Mouse (Mus musculus) midbrain, embryonic 14.5 days (tissue): ENCODE measurements around the gene Dlg1. TPM values are rescaled to one million over a fixed set of nuclear protein-coding genes. Genes with fewer than 3 reads are reported as not detected.
A peak's percentile ranks its signal among the peaks of the same experiment; 100 is the strongest.

Experiments used
- ATAC-seq: fragments of 200-750 bp; cut with Nextera tagmentation; 2 replicates; pipeline ENCODE4 v1.8.0; 2017; ENCODE audit warnings: moderate number of reproducible peaks, moderate library complexity; ENCODE audit not compliant: low FRiP score, low TSS enrichment
- DNase-seq: peaks from one replicate; pipeline ENCODE4 v3.0.0-alpha.2; 2015
- H3K27ac ChIP-seq: fragments of 300-500 bp; sonication (generic); replicated peaks from 2 replicates; pipeline ENCODE4 v1.5.1; 2014; ENCODE audit warnings: mild to moderate bottlenecking, low read depth, low read length, moderate library complexity
- H3K27me3 ChIP-seq: fragments of 300-500 bp; sonication (generic); 2 replicates; pipeline ENCODE4 v1.6.1; 2014; ENCODE audit warnings: low read length, control low read depth, mixed read lengths; ENCODE audit not compliant: control insufficient read depth, insufficient read depth
- H3K36me3 ChIP-seq: fragments of 300-500 bp; sonication (generic); 2 replicates; pipeline ENCODE4 v1.6.1; 2014; ENCODE audit warnings: low read length, control low read depth; ENCODE audit not compliant: control insufficient read depth, insufficient read depth
- H3K4me1 ChIP-seq: fragments of 300-500 bp; sonication (generic); 2 replicates; pipeline ENCODE4 v1.6.1; 2014; ENCODE audit warnings: mild to moderate bottlenecking, antibody characterized with exemption, low read length, control low read depth; ENCODE audit not compliant: control insufficient read depth, insufficient read depth
- H3K4me2 ChIP-seq: fragments of 300-500 bp; sonication (generic); 2 replicates; pipeline ENCODE4 v1.6.1; 2014; ENCODE audit warnings: mild to moderate bottlenecking, low read length, moderate library complexity
- H3K4me3 ChIP-seq: fragments of 300-500 bp; sonication (generic); replicated peaks from 2 replicates; pipeline ENCODE4 v1.5.1; 2014; ENCODE audit warnings: low read depth, low read length
- H3K9ac ChIP-seq: fragments of 300-500 bp; sonication (generic); replicated peaks from 2 replicates; pipeline ENCODE4 v1.6.1; 2014; ENCODE audit warnings: mild to moderate bottlenecking, low read length, moderate library complexity
- H3K9me3 ChIP-seq: fragments of 300-500 bp; sonication (generic); 2 replicates; pipeline ENCODE4 v1.6.1; 2016; ENCODE audit warnings: low read length, control low read depth, mixed read lengths; ENCODE audit not compliant: control insufficient read depth
- WGBS: fragments of 180-500 bp; shearing (Covaris S2); extraction: QIAGEN DNeasy Blood & Tissue Kit; methylation state at CpG from one replicate; pipeline ENCODE4 v1.1.7; 2014; 5-methylcytosine and 5-hydroxymethylcytosine counted together
- polyA plus RNA-seq: library from polyadenylated mRNA; unstranded; fragments of >200 nt; fragmentation: Nextera tagmentation; extraction: Ambion mirVana; gene quantifications from 2 replicates; pipeline ENCODE4 v1.2.1, GENCODE M21; 2014

The Dlg1 gene
- polyA plus RNA-seq, 1 experiment from 2014 or later = 13.2 TPM

GRCm38 (mm10) chr16:31901886-31902285 lies 238.6 kb downstream of the Dlg1 start:
- no peak overlapping the region for H3K4me2 ChIP-seq
- H3K9ac ChIP-seq = no peak overlapping the region
- peaks cover 3% of the 10 kb centered on the region; the same call in 1 of the 2 replicates for H3K9me3 ChIP-seq
- H3K4me1 ChIP-seq = peaks cover 26% of the 10 kb centered on the region
- no peak overlapping the region for H3K4me3 ChIP-seq
- 94% methylated on average over 1 of the region's 1 CpGs for WGBS
- ATAC-seq (no peak), DNase-seq (no peak)
- H3K27me3 ChIP-seq = no peaks in the 10 kb centered on the region
- no peak overlapping the region for H3K27ac ChIP-seq
- H3K36me3 ChIP-seq = no peaks in the 10 kb centered on the region

- Histone ChIP-seq H3K27me3 (no peaks in the 10 kb centered on the region), H3K9me3 (peaks cover 3% of the 10 kb centered on the region; the same call in 1 of the 2 replicates), H3K4me3 (no peak overlapping the region), H3K36me3 (no peaks in the 10 kb centered on the region), H3K27ac (no peak overlapping the region), H3K9ac (no peak overlapping the region), H3K4me1 (peaks cover 14% of the 10 kb centered on the region), H3K4me2 (no peak overlapping the region)
- DNase-seq (no peak), ATAC-seq (no peak)
- WGBS = 89% methylated on average over 8 of the region's 8 CpGs
These were observed 240.0 kb downstream of the Dlg1 start for GRCm38 (mm10) chr16:31903239-31903638.

- H3K4me2 ChIP-seq = no peak overlapping the region
- WGBS = 78% methylated on average over 4 of the region's 4 CpGs
- peaks cover 9% of the 10 kb centered on the region for H3K4me1 ChIP-seq
- no peaks in the 10 kb centered on the region for H3K36me3 ChIP-seq
- H3K27me3 ChIP-seq = no peaks in the 10 kb centered on the region
- no peak overlapping the region for H3K9ac ChIP-seq
- DNase-seq (no peak), ATAC-seq (no peak)
- no peak overlapping the region for H3K4me3 ChIP-seq
- peaks cover under 1% of the 10 kb centered on the region; the same call in 1 of the 2 replicates for H3K9me3 ChIP-seq
- no peak overlapping the region for H3K27ac ChIP-seq
These were observed 242.1 kb downstream of the Dlg1 start for GRCm38 (mm10) chr16:31905331-31905730.

- H3K27me3 ChIP-seq = no peaks in the 10 kb centered on the region
- 0 out of 2 replicates have a peak overlapping the region, but pooled peaks have one; percentile 20 for H3K27ac ChIP-seq
- no peak overlapping the region; the same call in 1 of the 2 replicates for H3K9ac ChIP-seq
- no peak for ATAC-seq
- H3K4me1 ChIP-seq = peaks cover 9% of the 10 kb centered on the region
- H3K36me3 ChIP-seq = no peaks in the 10 kb centered on the region
- 39% methylated on average over 20 of the region's 20 CpGs for WGBS
- peak overlapping the region; percentile 41 for H3K4me2 ChIP-seq
- H3K9me3 ChIP-seq = no peaks in the 10 kb centered on the region
- peak; percentile 37 for DNase-seq
- H3K4me3 ChIP-seq = no peak overlapping the region
These were observed 242.9 kb downstream of the Dlg1 start for GRCm38 (mm10) chr16:31905891-31906825.

- 12% methylated on average over 9 of the region's 9 CpGs for WGBS
- Histone ChIP-seq H3K36me3 (no peaks in the 10 kb centered on the region), H3K4me2 (peak overlapping the region; percentile 41), H3K27ac (no peak overlapping the region), H3K4me3 (0 out of 2 replicates have a peak overlapping the region, but pooled peaks have one; percentile 8), H3K9ac (no peak overlapping the region), H3K27me3 (no peaks in the 10 kb centered on the region), H3K4me1 (peaks cover 9% of the 10 kb centered on the region), H3K9me3 (no peaks in the 10 kb centered on the region)
- ATAC-seq = no peak
- peak; percentile 52 for DNase-seq
These were observed 243.7 kb downstream of the Dlg1 start for GRCm38 (mm10) chr16:31906896-31907295.

- Histone ChIP-seq H3K36me3 (no peaks in the 10 kb centered on the region), H3K27ac (no peak overlapping the region), H3K27me3 (no peaks in the 10 kb centered on the region), H3K9ac (no peak overlapping the region), H3K4me1 (peaks cover 9% of the 10 kb centered on the region), H3K4me2 (no peak overlapping the region), H3K4me3 (no peak overlapping the region), H3K9me3 (no peaks in the 10 kb centered on the region)
- DNase-seq = no peak
- no peak for ATAC-seq
- WGBS = 66% methylated on average over 11 of the region's 11 CpGs
These were observed 245.7 kb downstream of the Dlg1 start for GRCm38 (mm10) chr16:31908959-31909358.

- H3K4me1 ChIP-seq = peaks cover 9% of the 10 kb centered on the region
- 80% methylated on average over 10 of the region's 10 CpGs for WGBS
- no peak for ATAC-seq
- H3K27ac ChIP-seq = no peak overlapping the region
- no peaks in the 10 kb centered on the region for H3K9me3 ChIP-seq
- H3K9ac ChIP-seq = no peak overlapping the region
- H3K36me3 ChIP-seq = no peaks in the 10 kb centered on the region
- no peak overlapping the region for H3K4me3 ChIP-seq
- H3K27me3 ChIP-seq = no peaks in the 10 kb centered on the region
- no peak overlapping the region for H3K4me2 ChIP-seq
- no peak for DNase-seq
These were observed 247.1 kb downstream of the Dlg1 start for GRCm38 (mm10) chr16:31910281-31910847.

- ATAC-seq = no peak
- no peak overlapping the region for H3K27ac ChIP-seq
- no peaks in the 10 kb centered on the region for H3K36me3 ChIP-seq
- H3K4me3 ChIP-seq = no peak overlapping the region
- H3K27me3 ChIP-seq = no peaks in the 10 kb centered on the region
- peak; percentile 4 for DNase-seq
- H3K9me3 ChIP-seq = no peaks in the 10 kb centered on the region
- H3K9ac ChIP-seq = no peak overlapping the region
- no peak overlapping the region for H3K4me2 ChIP-seq
- no peaks in the 10 kb centered on the region for H3K4me1 ChIP-seq
- WGBS = 81% methylated on average over 11 of the region's 11 CpGs
These were observed 254.5 kb downstream of the Dlg1 start for GRCm38 (mm10) chr16:31917776-31918175.
